8 mouse cellular contexts compared by ENCODE assay signal in genomic region chr4:62407730-62408582, GRCm38 (mm10). TPM values are rescaled to one million over a fixed set of nuclear protein-coding genes. Genes with fewer than 3 reads are reported as not detected.
DNase-seq lines count a peak whose midpoint lies in the region; ATAC-seq lines count a peak whose summit lies in the region.

No protein-coding gene starts in this region.

- H3K4me3 ChIP-seq in hindbrain, embryonic 16.5 days (ENCODE audit: low read length): peak overlapping the region; percentile 94

- H3K36me3 ChIP-seq in hindbrain, embryonic 16.5 days (ENCODE audit: control insufficient read depth, insufficient read depth, low read length): peaks cover 6% of the 10 kb centered on the region; the same call in 1 of the 2 replicates

- peak overlapping the region; percentile 71 for H3K27ac ChIP-seq in hindbrain, embryonic 16.5 days (ENCODE audit: low read depth, low read length)

- peak overlapping the region; percentile 65 for H3K4me2 ChIP-seq in hindbrain, embryonic 16.5 days (ENCODE audit: low read length)

- peak; percentile 20 for DNase-seq in WW6 (ENCODE audit: low read depth, low spot score)
- DNase-seq in cerebellum, postnatal 10 days: peak; percentile 68 to 76
- DNase-seq in frontal cortex, postnatal 25 days (ENCODE audit: low spot score in 2 of 2): peak; percentile 25 to 39
- peak; percentile 40 to 41 for DNase-seq in layer of hippocampus, postnatal 36 days
- peak; percentile 78 for DNase-seq in lung, postnatal 36 days
- DNase-seq in retina, postnatal 1 day: peak; percentile 67
- peak; percentile 50 to 56 for DNase-seq in thymus, postnatal 36 days

- peak overlapping the region; percentile 72 for H3K9ac ChIP-seq in hindbrain, embryonic 16.5 days (ENCODE audit: low read depth, low read length)

- WGBS in hindbrain, embryonic 16.5 days: under 1% methylated on average over 35 of the region's 35 CpGs

- no peaks in the 10 kb centered on the region for H3K27me3 ChIP-seq in hindbrain, embryonic 16.5 days (replicated peaks; ENCODE audit: control insufficient read depth, insufficient read depth, low read length)

- ATAC-seq in hindbrain, embryonic 16.5 days: peak; percentile 75

- H3K4me1 ChIP-seq in hindbrain, embryonic 16.5 days (ENCODE audit: control insufficient read depth, insufficient read depth, low read depth, low read length): peaks cover 27% of the 10 kb centered on the region

- no peaks in the 10 kb centered on the region for H3K9me3 ChIP-seq in hindbrain, embryonic 16.5 days (ENCODE audit: control insufficient read depth, low read length)

RNA-seq across cellular contexts. Expression of gene Cdc26, which starts 0.5 kb away (rescaled TPM):
- 71.0 and 72.2 TPM in 2 replicates for polyA plus RNA-seq in hindbrain, embryonic 16.5 days (2015; fragmentation: Nextera tagmentation; extraction: Ambion mirVana)
- 10 to 100 TPM; 47.5 to 51.8 TPM for total RNA-seq in layer of hippocampus, postnatal 36 days (2021)

RNA-seq across cellular contexts. Expression of gene Prpf4, which starts 0.6 kb away (rescaled TPM):
- 12.4 and 15.8 TPM in 2 replicates for polyA plus RNA-seq in hindbrain, embryonic 16.5 days (2015; fragmentation: Nextera tagmentation; extraction: Ambion mirVana)
- total RNA-seq in layer of hippocampus, postnatal 36 days (2021): 10 to 100 TPM; 13.1 to 15.0 TPM

RNA-seq across cellular contexts. Expression of gene Rnf183, which starts 27.1 kb away (rescaled TPM):
- 0.29 TPM in 1 of 2 replicates, not detected in the other for polyA plus RNA-seq in hindbrain, embryonic 16.5 days (2015; fragmentation: Nextera tagmentation; extraction: Ambion mirVana)
- total RNA-seq in layer of hippocampus, postnatal 36 days (2021): not detected

RNA-seq across cellular contexts. Expression of gene Slc31a1, which starts 47.4 kb away (rescaled TPM):
- 50.0 and 51.1 TPM in 2 replicates for polyA plus RNA-seq in hindbrain, embryonic 16.5 days (2015; fragmentation: Nextera tagmentation; extraction: Ambion mirVana)
- total RNA-seq in layer of hippocampus, postnatal 36 days (2021): 10 to 100 TPM; 13.0 to 14.4 TPM

RNA-seq across cellular contexts. Expression of gene Fkbp15, which starts 47.6 kb away (rescaled TPM):
- polyA plus RNA-seq in hindbrain, embryonic 16.5 days (2015; fragmentation: Nextera tagmentation; extraction: Ambion mirVana): 22.9 and 24.6 TPM in 2 replicates
- total RNA-seq in layer of hippocampus, postnatal 36 days (2021): 10 to 100 TPM; 36.9 to 41.0 TPM

Comparison
In these comparisons a context has a peak if more than half of its experiments do, and no peak if none do; other contexts are left out.
1. Peak in every context shown above with its lines: DNase-seq, ATAC-seq, H3K4me3 ChIP-seq and H3K27ac ChIP-seq.
2. DNase-seq: peak in every context shown above with its lines; median percentile 78 in lung, postnatal 36 days; 72 in cerebellum, postnatal 10 days; 67 in retina, postnatal 1 day; 53 in thymus, postnatal 36 days; 40 in layer of hippocampus, postnatal 36 days; 32 in frontal cortex, postnatal 25 days; 20 in WW6.